ENCODE assay signal across 18 mouse cellular contexts in the genomic region with DNA sequence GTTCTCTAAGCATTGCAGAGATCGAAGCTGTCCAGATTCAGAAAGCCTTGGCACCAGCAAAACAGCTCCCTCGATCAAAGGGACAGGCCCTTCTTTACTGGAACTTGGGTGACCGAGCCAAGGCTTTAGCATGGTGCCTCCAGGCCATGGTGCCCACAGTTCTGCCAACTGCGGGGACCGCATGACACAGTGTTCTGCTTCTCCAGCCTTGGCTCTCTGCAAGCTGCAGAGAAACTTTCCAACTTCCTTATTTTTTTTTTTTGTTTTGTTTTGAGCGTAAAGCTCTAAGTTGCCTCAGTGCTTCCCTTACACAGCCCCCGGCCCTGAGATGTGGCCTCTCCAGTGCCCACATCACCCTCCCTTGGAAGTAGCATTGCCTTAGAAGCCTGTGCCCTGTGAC.
A peak's percentile ranks its signal among the peaks of the same experiment; 100 is the strongest.
DNase-seq lines count a peak whose midpoint lies in the region; ATAC-seq and TF ChIP-seq lines count a peak whose summit lies in the region.
"Had no signal": no experiment of that assay in that cellular context is flagged by ENCODE, and none has a peak within 500 bp of the region (broad histone marks: within the 10 kb centered on the region; RNA-seq: fewer than 3 reads in every experiment).

No protein-coding gene starts in this region.

- no peaks in the 10 kb centered on the region for H3K9me3 ChIP-seq in liver, embryonic 16.5 days (replicated peaks; ENCODE audit: control insufficient read depth, low read length)
- H3K9me3 ChIP-seq: embryonic facial prominence, embryonic 12.5 days; forebrain, embryonic 13.5 days; hindbrain, embryonic 10.5 days; midbrain, embryonic 12.5 days; neural tube, embryonic 12.5 days had no signal

- no peak for TF ChIP-seq POLR2A in lung, adult 2 months (IDR thresholded peaks at IDR 0.05; ENCODE audit: borderline replicate concordance, extremely low read depth, low read depth, low read length)
- no peak for TF ChIP-seq POLR2A in bone marrow macrophage, adult 2 months (IDR thresholded peaks at IDR 0.05; ENCODE audit: borderline replicate concordance, low read depth, low read length)

- peaks cover 11% of the 10 kb centered on the region for H3K4me1 ChIP-seq in lung, adult 2 months (ENCODE audit: control insufficient read depth, insufficient read depth, low read length)
- peaks cover 61% of the 10 kb centered on the region for H3K4me1 ChIP-seq in bone marrow macrophage, adult 2 months (ENCODE audit: control insufficient read depth, insufficient read depth, low read length)
- H3K4me1 ChIP-seq in liver, embryonic 16.5 days (ENCODE audit: control insufficient read depth, low read depth, low read length) = no peaks in the 10 kb centered on the region
- H3K4me1 ChIP-seq: midbrain, embryonic 12.5 days; neural tube, embryonic 12.5 days had no signal

- DNase-seq in lung, postnatal 4 days = peak; percentile 48
- no peak for DNase-seq in lung, adult 2 months
- DNase-seq in splenic B cell, adult 2 months (ENCODE audit: low read depth, low spot score) = peak; percentile 65
- no peak for DNase-seq in right cerebral cortex, postnatal 36 days (ENCODE audit: low spot score in 2 of 2)
- no peak for DNase-seq in heart, postnatal 36 days
- DNase-seq: cerebellum, adult 9-11 months; gastrocnemius, postnatal 10 days; kidney, postnatal 25 days; thymus, postnatal 25 days had no signal

- H3K4me2 ChIP-seq in liver, embryonic 16.5 days (ENCODE audit: low read depth, low read length) = no peak overlapping the region
- H3K4me2 ChIP-seq: embryonic facial prominence, embryonic 12.5 days; forebrain, embryonic 13.5 days; heart, embryonic 11.5 days; midbrain, embryonic 12.5 days; neural tube, embryonic 12.5 days had no signal

- ATAC-seq in liver, embryonic 16.5 days (ENCODE audit: low read depth) = no peak
- ATAC-seq: forebrain, embryonic 13.5 days had no signal

- WGBS in lung, adult 2 months = 83% methylated on average over 7 of the region's 7 CpGs
- 48% methylated on average over 7 of the region's 7 CpGs for WGBS in liver, embryonic 16.5 days (ENCODE audit: insufficient replicate concordance)

- H3K36me3 ChIP-seq in liver, embryonic 16.5 days (ENCODE audit: control insufficient read depth, insufficient read depth) = peaks cover 8% of the 10 kb centered on the region
- H3K36me3 ChIP-seq in splenic B cell, adult 2 months (ENCODE audit: control insufficient read depth, insufficient read depth, low read length, poor library complexity, severe bottlenecking) = peaks cover 9% of the 10 kb centered on the region
- H3K36me3 ChIP-seq: embryonic facial prominence, embryonic 12.5 days; midbrain, embryonic 12.5 days; neural tube, embryonic 12.5 days had no signal

- H3K9ac ChIP-seq in liver, embryonic 16.5 days (ENCODE audit: low read depth, low read length) = no peak overlapping the region
- H3K9ac ChIP-seq: embryonic facial prominence, embryonic 12.5 days; forebrain, embryonic 13.5 days; liver, embryonic 14.5 days; midbrain, embryonic 12.5 days; neural tube, embryonic 12.5 days had no signal

- intact Hi-C loops in heart, postnatal 36 days (cut with DNase I) = no loop called here

- no peak overlapping the region for H3K4me3 ChIP-seq in lung, adult 2 months (replicated peaks; ENCODE audit: extremely low read depth, low read depth, low read length)
- H3K4me3 ChIP-seq in bone marrow macrophage, adult 2 months (ENCODE audit: insufficient read depth, low read length) = peak overlapping the region; percentile 6; the same call in 1 of the 2 replicates
- no peak overlapping the region for H3K4me3 ChIP-seq in liver, embryonic 16.5 days (ENCODE audit: low read depth, low read length)
- H3K4me3 ChIP-seq: embryonic facial prominence, embryonic 12.5 days; forebrain, embryonic 13.5 days; hindbrain, embryonic 10.5 days; midbrain, embryonic 12.5 days; neural tube, embryonic 12.5 days had no signal

- TF ChIP-seq CTCF in lung, adult 2 months (IDR thresholded peaks at IDR 0.05; ENCODE audit: insufficient read depth, low read length) = no peak
- TF ChIP-seq CTCF in bone marrow macrophage, adult 2 months (IDR thresholded peaks at IDR 0.05; ENCODE audit: low read depth, low read length) = no peak

- H3K27me3 ChIP-seq in liver, embryonic 16.5 days (ENCODE audit: control insufficient read depth, insufficient read depth, low read depth, low read length) = no peaks in the 10 kb centered on the region
- no peaks in the 10 kb centered on the region for H3K27me3 ChIP-seq in splenic B cell, adult 2 months (ENCODE audit: control insufficient read depth, insufficient read depth, low read length, poor library complexity, severe bottlenecking)
- H3K27me3 ChIP-seq: embryonic facial prominence, embryonic 12.5 days; forebrain, embryonic 13.5 days; midbrain, embryonic 12.5 days; neural tube, embryonic 12.5 days had no signal

- H3K27ac ChIP-seq in bone marrow macrophage, adult 2 months (ENCODE audit: insufficient read depth, low read depth, low read length) = peak overlapping the region; percentile 91
- peak overlapping the region; percentile 24; the same call in 1 of the 2 replicates for H3K27ac ChIP-seq in liver, embryonic 16.5 days (ENCODE audit: low read length)
- H3K27ac ChIP-seq: embryonic facial prominence, embryonic 12.5 days; forebrain, embryonic 13.5 days; hindbrain, embryonic 10.5 days; liver, embryonic 14.5 days; midbrain, embryonic 12.5 days; neural tube, embryonic 12.5 days had no signal

Comparison
In these comparisons a context has a peak if more than half of its experiments do, and no peak if none do; other contexts are left out.
1. DNase-seq: peak in lung, postnatal 4 days (2 of 2) and splenic B cell, adult 2 months (single experiment); none in lung, adult 2 months (single experiment), right cerebral cortex, postnatal 36 days (0 of 2) and heart, postnatal 36 days (0 of 2).